Mouse (Mus musculus): Measurements from ENCODE around the gene Best1. TPM values are rescaled to one million over a fixed set of nuclear protein-coding genes. Genes with fewer than 3 reads are reported as not detected.

Gene Best1
- polyA plus RNA-seq, 1 experiment: 0.33 TPM

DNA sequence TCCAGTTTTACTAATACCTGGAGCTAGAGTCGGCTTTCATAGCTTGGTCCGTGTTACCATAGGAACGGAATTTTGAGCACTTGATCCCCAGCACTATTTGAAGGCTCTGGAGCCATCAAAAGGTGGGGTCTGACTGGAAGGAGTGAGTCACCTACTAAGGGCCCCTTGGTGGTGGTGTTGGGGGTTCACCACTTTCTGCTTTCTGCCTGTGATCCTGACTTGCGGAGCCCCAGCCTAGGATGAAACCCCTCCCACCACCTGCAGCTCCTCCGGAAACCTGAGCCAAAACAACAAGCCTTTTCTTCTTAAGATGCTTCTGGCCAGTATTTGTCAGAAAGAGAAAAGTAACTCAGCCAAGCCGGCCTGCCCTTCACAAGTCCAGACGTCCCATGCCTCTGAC, 61.6 kb downstream of the Best1 start:
- H3K4me1 ChIP-seq (ENCODE audit: control insufficient read depth, insufficient read depth, low read length): peaks cover 5% of the 10 kb centered on the region; the same call in 1 of the 2 replicates

DNA sequence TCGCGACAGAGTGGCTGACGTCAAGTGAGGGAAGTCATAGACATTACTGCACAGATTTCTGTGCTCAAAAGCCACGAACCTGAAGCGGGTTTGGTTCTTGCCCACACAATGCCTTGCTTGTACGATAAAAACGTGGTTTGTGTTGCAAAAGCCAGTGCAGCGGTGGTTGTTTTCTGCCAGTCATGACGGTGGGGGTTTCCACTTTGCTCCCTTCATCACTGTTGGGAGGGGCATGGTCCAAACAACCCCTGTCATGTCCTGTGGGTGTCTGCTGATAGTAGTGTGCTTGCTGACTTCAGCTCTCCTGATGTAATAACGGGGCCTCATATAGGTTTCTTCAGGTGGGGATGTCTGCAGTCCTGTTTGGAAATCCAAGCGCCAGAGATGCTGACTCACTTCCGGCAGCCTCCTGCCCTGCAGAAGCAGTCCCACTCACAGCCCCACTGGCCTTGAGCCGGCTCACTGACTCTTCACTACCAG, 62.6 kb downstream of the Best1 start:
- Histone ChIP-seq H3K4me3 (ENCODE audit: insufficient read depth, low read depth, low read length) (no peak overlapping the region), H3K27ac (ENCODE audit: insufficient read depth, low read depth, low read length) (no peak overlapping the region), H3K4me1 (ENCODE audit: control insufficient read depth, insufficient read depth, low read length) (peaks cover 5% of the 10 kb centered on the region; the same call in 1 of the 2 replicates), H3K36me3 (ENCODE audit: control insufficient read depth, insufficient read depth, low read length) (no peaks in the 10 kb centered on the region), H3K27me3 (replicated peaks; ENCODE audit: control insufficient read depth, insufficient read depth, low read length) (no peaks in the 10 kb centered on the region)
- no peak for TF ChIP-seq POLR2A (IDR thresholded peaks at IDR 0.05; ENCODE audit: low read depth, low read length)
- WGBS: 68% methylated on average over 13 of the region's 13 CpGs
- no peak for DNase-seq

More for the DNA sequence above, 61.6 kb downstream of the Best1 start:
- TF ChIP-seq CTCF (conservative IDR thresholded peaks at IDR 0.05; ENCODE audit: insufficient read depth, insufficient read length, low read depth, low read length) (no peak), POLR2A (IDR thresholded peaks at IDR 0.05; ENCODE audit: low read depth, low read length) (no peak)
- Histone ChIP-seq H3K27ac (ENCODE audit: insufficient read depth, low read depth, low read length) (no peak overlapping the region), H3K36me3 (ENCODE audit: control insufficient read depth, insufficient read depth, low read length) (no peaks in the 10 kb centered on the region), H3K4me3 (ENCODE audit: insufficient read depth, low read depth, low read length) (no peak overlapping the region), H3K27me3 (replicated peaks; ENCODE audit: control insufficient read depth, insufficient read depth, low read length) (no peaks in the 10 kb centered on the region)
- 80% methylated on average over 7 of the region's 7 CpGs for WGBS
- no peak for DNase-seq

DNA sequence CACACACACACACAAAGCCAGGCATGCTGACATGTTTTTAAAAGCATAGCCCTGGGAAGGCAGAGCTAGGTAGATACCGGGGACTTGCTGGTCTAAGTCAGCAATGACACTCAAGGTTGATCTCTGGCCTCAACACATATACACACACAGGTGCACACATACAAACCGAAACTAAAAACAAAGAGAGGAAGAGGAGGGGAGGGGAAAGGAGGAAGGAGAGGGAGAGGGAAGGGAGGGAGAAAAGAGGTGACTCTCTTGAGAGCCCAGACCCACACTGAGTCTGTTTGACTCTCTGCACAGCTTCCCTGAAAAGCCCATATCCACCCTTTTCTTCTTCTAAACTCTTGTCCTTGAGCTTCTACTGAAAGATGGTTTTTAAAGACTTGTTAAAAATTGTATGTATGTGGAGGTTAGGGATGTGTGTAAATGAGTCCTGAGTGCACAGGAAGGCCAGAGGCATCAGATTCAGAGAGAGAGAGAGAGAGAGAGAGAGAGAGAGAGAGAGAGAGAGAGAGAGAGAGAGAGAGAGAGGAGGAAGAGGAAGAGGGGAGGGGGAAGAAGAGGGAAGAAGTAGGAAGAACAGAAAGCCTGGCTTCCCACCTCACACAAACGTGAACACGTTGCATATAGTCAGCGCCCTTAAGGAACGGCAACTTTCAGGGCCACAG, 63.1 kb downstream of the Best1 start:
- Histone ChIP-seq H3K27me3 (replicated peaks; ENCODE audit: control insufficient read depth, insufficient read depth, low read length) (no peaks in the 10 kb centered on the region), H3K4me1 (ENCODE audit: control insufficient read depth, insufficient read depth, low read length) (peaks cover 5% of the 10 kb centered on the region; the same call in 1 of the 2 replicates), H3K27ac (ENCODE audit: insufficient read depth, low read depth, low read length) (no peak overlapping the region), H3K36me3 (ENCODE audit: control insufficient read depth, insufficient read depth, low read length) (no peaks in the 10 kb centered on the region), H3K4me3 (ENCODE audit: insufficient read depth, low read depth, low read length) (no peak overlapping the region)
- no peak for DNase-seq
- TF ChIP-seq POLR2A (IDR thresholded peaks at IDR 0.05; ENCODE audit: low read depth, low read length) (no peak), CTCF (conservative IDR thresholded peaks at IDR 0.05; ENCODE audit: insufficient read depth, insufficient read length, low read depth, low read length) (no peak)
- WGBS: 73% methylated on average over 6 of the region's 6 CpGs

DNA sequence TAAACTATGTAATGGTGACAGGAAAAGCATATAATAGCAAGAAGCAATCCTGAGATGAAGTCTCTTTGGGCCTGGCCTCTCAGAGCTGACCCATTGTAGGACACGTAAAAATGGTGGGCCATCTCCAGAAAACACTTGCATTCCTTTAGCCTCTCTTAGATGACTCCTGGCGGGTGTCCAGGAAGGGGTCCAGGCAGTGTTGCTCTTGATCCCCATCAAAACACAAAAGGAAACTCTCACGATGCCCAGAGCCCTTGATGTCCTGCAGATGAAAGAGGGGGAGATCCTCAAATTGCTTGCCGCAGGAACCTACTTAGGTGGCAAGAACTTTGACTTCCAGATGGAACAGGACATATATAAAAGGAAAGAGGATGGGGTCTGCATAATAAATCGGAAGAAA, 64.0 kb downstream of the Best1 start:
- H3K4me3 ChIP-seq (ENCODE audit: insufficient read depth, low read depth, low read length): no peak overlapping the region
- no peaks in the 10 kb centered on the region for H3K27me3 ChIP-seq (replicated peaks; ENCODE audit: control insufficient read depth, insufficient read depth, low read length)
- 78% methylated on average over 5 of the region's 5 CpGs for WGBS
- no peak for DNase-seq
- TF ChIP-seq POLR2A (IDR thresholded peaks at IDR 0.05; ENCODE audit: low read depth, low read length): no peak
- no peak for TF ChIP-seq CTCF (conservative IDR thresholded peaks at IDR 0.05; ENCODE audit: insufficient read depth, insufficient read length, low read depth, low read length)
- no peak overlapping the region for H3K27ac ChIP-seq (ENCODE audit: insufficient read depth, low read depth, low read length)
- H3K36me3 ChIP-seq (ENCODE audit: control insufficient read depth, insufficient read depth, low read length): no peaks in the 10 kb centered on the region
- peaks cover 5% of the 10 kb centered on the region; the same call in 1 of the 2 replicates for H3K4me1 ChIP-seq (ENCODE audit: control insufficient read depth, insufficient read depth, low read length)

DNA sequence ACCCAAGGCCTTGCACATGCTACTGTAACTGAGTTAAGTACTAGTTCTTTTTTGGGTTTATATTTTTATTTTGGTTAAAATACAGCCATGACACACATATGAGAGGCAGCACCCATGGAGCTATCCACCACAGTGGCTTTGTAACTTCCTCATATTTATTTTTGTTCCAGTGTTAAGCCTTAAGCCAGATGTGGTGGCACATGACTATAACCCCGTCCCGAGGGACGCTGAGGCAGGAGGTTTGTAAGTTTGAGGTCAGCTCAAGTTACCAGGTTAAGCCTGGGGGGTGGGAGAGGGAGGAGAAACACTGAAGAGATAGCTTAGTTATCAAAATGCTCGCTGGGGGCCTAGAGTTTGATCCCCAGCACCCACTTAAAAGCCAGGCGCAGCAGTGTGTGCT, 64.9 kb downstream of the Best1 start:
- no peak for DNase-seq
- TF ChIP-seq POLR2A (IDR thresholded peaks at IDR 0.05; ENCODE audit: low read depth, low read length) (no peak), CTCF (conservative IDR thresholded peaks at IDR 0.05; ENCODE audit: insufficient read depth, insufficient read length, low read depth, low read length) (no peak)
- Histone ChIP-seq H3K4me3 (ENCODE audit: insufficient read depth, low read depth, low read length) (no peak overlapping the region), H3K36me3 (ENCODE audit: control insufficient read depth, insufficient read depth, low read length) (no peaks in the 10 kb centered on the region), H3K27ac (ENCODE audit: insufficient read depth, low read depth, low read length) (no peak overlapping the region), H3K4me1 (ENCODE audit: control insufficient read depth, insufficient read depth, low read length) (peaks cover 5% of the 10 kb centered on the region; the same call in 1 of the 2 replicates), H3K27me3 (replicated peaks; ENCODE audit: control insufficient read depth, insufficient read depth, low read length) (no peaks in the 10 kb centered on the region)
- WGBS: 74% methylated on average over 5 of the region's 5 CpGs

Other genes with a start within 250 kb of the Best1 start
- not detected in 2 replicates for gene Scgb2a2, start 154.1 kb downstream of the Best1 start, polyA plus RNA-seq (2012; rRNA removed)
- gene Incenp, start 102.1 kb downstream of the Best1 start, polyA plus RNA-seq (2012; rRNA removed): 3.9 and 4.7 TPM in 2 replicates
- 8,110 and 8,726 TPM in 2 replicates for gene Fth1, start 21.0 kb downstream of the Best1 start, polyA plus RNA-seq (2012; rRNA removed)
- 66.0 and 90.9 TPM in 2 replicates for gene Rab3il1, start within 50 bp of the Best1 start, polyA plus RNA-seq (2012; rRNA removed)
- 382 and 459 TPM in 2 replicates for gene Fads3, start 39.9 kb upstream of the Best1 start, polyA plus RNA-seq (2012; rRNA removed)
- 240 and 258 TPM in 2 replicates for gene Fads2, start 100.1 kb upstream of the Best1 start, polyA plus RNA-seq (2012; rRNA removed)
- gene Fads1, start 181.3 kb upstream of the Best1 start, polyA plus RNA-seq (2012; rRNA removed): 87.4 and 88.4 TPM in 2 replicates
- gene Tmem258, start 202.4 kb upstream of the Best1 start, polyA plus RNA-seq (2012; rRNA removed): 123 and 135 TPM in 2 replicates
- gene Fen1, start 202.5 kb upstream of the Best1 start, polyA plus RNA-seq (2012; rRNA removed): 4.8 and 4.9 TPM in 2 replicates
- 18.8 and 24.5 TPM in 2 replicates for gene Myrf, start 239.1 kb upstream of the Best1 start, polyA plus RNA-seq (2012; rRNA removed)

Data from kidney, adult 2 months (tissue).